Mouse (Mus musculus) myocyte (in vitro differentiated cells): ENCODE measurements at regions not wholly inside any gene's neighbourhood (a gene's known extent, or its start where the extent isn't known, plus 50 kb on each side); places are given as distances from the start of the nearest gene placed in this dataset.

Experiments used
- CEBPB ChIP-seq: IDR thresholded peaks from 2 replicates; pipeline ENCODE4 v1.6.1; 2011; ENCODE audit warnings: mild to moderate bottlenecking, moderate library complexity; ENCODE audit not compliant: poor library complexity, insufficient read depth, severe bottlenecking
- E2F4 ChIP-seq: IDR thresholded peaks from one replicate; pipeline ENCODE4 v1.6.1; 2011; ENCODE audit warnings: mild to moderate bottlenecking, control low read depth, moderate library complexity; ENCODE audit not compliant: insufficient read depth
- MAX ChIP-seq: IDR thresholded peaks from one replicate; pipeline ENCODE4 v1.6.1; 2011; ENCODE audit warnings: low read depth, mild to moderate bottlenecking, control low read depth
- MYOD1 ChIP-seq, 3 experiments: IDR thresholded peaks; one replicate each; pipeline ENCODE4 v1.6.1; 2011; ENCODE audit warnings: control low read depth in 2 of 3, low read depth in 2 of 3, mild to moderate bottlenecking in 2 of 3, moderate library complexity in 1 of 3; ENCODE audit not compliant: insufficient read length in 2 of 3, control insufficient read depth in 1 of 3
- POLR2A ChIP-seq: IDR thresholded peaks from one replicate; pipeline ENCODE4 v1.6.1; 2011; ENCODE audit warnings: low read depth, mild to moderate bottlenecking, control low read depth, moderate library complexity; ENCODE audit not compliant: insufficient read length
- POLR2AphosphoS2 ChIP-seq: IDR thresholded peaks from one replicate; pipeline ENCODE4 v1.6.1; 2011; ENCODE audit warnings: low read depth, control low read depth; ENCODE audit not compliant: insufficient read length
- REST ChIP-seq: IDR thresholded peaks from one replicate; pipeline ENCODE4 v1.6.1; 2011; ENCODE audit warnings: mild to moderate bottlenecking, control low read depth, moderate library complexity; ENCODE audit not compliant: insufficient read depth, insufficient read length
- SRF ChIP-seq: IDR thresholded peaks from one replicate; pipeline ENCODE4 v1.6.1; 2011; ENCODE audit warnings: low read depth; ENCODE audit not compliant: control insufficient read depth, insufficient read length
- TCF12 ChIP-seq: IDR thresholded peaks from one replicate; pipeline ENCODE4 v1.6.1; 2011; ENCODE audit warnings: mild to moderate bottlenecking, control low read depth; ENCODE audit not compliant: poor library complexity, insufficient read depth, severe bottlenecking
- TCF3 ChIP-seq: IDR thresholded peaks from one replicate; pipeline ENCODE4 v1.6.1; 2011; ENCODE audit warnings: low read depth, control low read depth; ENCODE audit not compliant: insufficient read length
- USF1 ChIP-seq: IDR thresholded peaks from one replicate; pipeline ENCODE4 v1.6.1; 2011; ENCODE audit warnings: low read depth, mild to moderate bottlenecking, control low read depth, moderate library complexity

GRCm38 (mm10) chr10:126813051-126813593 is 88.0 kb downstream of the Atp23 start:
- TF ChIP-seq POLR2A = no peak
- TF ChIP-seq MYOD1 (IDR thresholded peaks at IDR 0.05; ENCODE audit: control insufficient read depth in 1 of 3, insufficient read length in 2 of 3, low read depth in 2 of 3) = no peak
- TF ChIP-seq POLR2AphosphoS2 = no peak
- TF ChIP-seq E2F4 = no peak
- TF ChIP-seq TCF12 = no peak
- no peak for TF ChIP-seq USF1
- TF ChIP-seq MAX = no peak
- TF ChIP-seq SRF = no peak
- no peak for TF ChIP-seq CEBPB
- TF ChIP-seq REST = no peak
- no peak for TF ChIP-seq TCF3
